Mouse (Mus musculus): ENCODE results near the gene Gm5934.
"Not testable (repeated sequence)": the region's sequence is repeated elsewhere in the genome, so short reads cannot be mapped to it uniquely, and the experiment has no call there.

Gene Gm5934

DNA sequence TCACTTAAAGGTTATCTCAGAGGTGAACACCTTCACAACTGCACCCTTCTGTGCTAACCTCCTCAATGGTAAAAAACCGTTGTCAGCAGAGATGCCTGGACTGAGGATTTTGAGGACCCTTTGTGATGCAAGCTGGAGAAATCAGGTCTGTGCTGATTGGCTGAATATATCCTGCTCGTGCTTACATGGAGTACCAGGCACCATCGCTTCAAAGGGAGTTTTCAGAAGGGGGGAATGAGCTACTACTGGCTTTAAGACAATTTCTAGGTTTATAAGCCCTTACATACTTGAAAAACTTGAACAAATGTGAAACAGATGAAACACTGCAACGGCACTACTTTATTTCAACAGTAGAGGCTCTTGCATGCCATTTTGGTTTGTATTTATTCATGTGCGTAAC lies at the start of gene Gm5934:
Gene Gm5934, minus strand, starts transcription at position 101 of the 400 bp plus-strand sequence.
- DNase-seq (ENCODE audit: low spot score), result not testable (repeated sequence)
